Mouse (Mus musculus) cerebellum, postnatal 10 days (tissue): ENCODE measurements around the gene Ccdc92.

ENCODE experiments used
- DNase-seq, 2 experiments: peaks; one replicate each; pipeline ENCODE4 v3.0.0; 2021; ENCODE audit warnings: mixed read lengths in 2 of 2

The Ccdc92 gene

DNA sequence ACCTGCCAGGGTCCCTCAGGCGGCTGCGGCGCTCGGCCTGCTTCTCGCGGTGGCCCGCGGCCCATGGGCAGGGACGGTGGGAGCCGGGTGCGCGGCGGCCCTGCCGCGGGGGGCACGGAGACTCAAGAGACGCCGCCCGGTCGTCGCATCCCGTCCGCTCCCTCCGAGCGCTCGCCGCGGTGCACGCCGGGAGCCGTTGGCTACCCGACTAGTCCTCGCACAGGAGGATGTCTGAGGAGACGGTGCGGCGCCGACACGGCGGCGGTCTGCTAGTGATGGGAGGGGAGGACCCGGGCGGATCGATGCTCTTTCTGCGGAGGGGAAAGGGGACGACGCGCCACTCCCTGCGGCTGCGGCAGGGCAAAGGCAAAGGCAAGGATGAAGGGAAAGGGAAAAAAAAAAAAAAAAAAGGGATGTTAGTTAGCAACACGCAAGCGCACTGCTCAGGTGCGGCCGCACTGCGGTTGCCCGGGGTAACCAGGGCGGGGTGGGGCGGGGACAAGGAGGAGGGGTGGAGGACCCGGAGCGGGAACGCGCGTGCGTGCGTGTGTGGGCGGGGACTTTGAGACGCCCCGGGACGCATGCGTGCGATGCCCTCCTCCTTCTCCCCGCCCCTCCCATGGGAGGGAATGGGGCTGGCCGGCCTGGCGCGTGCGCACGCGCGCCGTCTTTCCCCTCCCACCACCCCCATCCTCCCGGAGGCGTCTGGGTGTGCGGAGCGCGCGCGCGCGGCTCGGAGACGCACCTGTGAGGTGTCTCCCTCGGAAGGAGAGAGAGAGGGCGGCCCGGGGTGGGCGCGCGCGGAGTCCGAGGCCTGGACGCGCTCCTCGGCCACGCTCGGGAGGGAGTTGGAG is at the start of gene Ccdc92, which contains the start of gene Zfp664:
TSS of gene Ccdc92 (minus strand) at position 412 of the 854 bp plus-strand sequence.
TSS of gene Zfp664 (plus strand) at position 679 of the 854 bp plus-strand sequence.
- peak; percentile 99 to 100 for DNase-seq

DNA sequence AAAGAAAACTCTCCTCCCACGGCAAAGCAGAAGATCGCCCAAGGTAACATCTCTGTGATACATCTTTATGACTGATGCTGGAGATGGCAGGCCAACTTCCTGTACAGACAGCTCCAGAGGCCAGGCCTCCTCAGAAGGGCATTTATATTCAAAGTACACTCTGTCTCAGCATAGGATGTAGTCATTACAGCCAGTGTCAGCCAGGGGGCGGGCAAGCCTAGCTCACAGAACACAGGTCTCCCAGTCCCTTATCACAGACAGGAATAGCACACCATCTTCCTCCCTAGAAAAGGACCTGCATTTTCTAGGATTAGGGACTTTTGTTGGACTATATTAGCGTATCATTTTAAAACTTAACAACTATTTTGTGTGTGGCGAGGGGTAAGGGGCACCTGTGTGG is 46.6 kb upstream of the Ccdc92 start:
- DNase-seq: peak; percentile 92

DNA sequence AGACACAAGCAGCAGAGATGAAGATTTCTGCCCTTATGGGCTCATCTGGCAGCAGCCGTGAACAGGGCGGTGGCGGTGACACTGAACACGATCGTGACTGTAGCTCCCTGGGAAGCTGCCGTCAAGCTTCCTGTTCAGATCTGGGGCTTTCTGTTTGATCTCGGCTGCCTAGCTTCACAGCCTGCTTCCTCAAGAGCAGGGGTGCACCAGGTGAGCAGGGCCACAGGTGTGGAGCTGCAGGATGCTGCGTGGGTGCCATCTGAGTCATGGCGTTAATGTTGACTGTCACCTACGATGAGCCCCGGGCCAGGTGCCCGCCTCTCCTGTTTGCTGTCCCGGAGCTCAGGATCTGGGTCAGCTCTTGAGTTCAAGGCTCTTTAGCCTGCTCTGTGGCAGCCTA is 44.7 kb upstream of the Ccdc92 start:
- no peak for DNase-seq

DNA sequence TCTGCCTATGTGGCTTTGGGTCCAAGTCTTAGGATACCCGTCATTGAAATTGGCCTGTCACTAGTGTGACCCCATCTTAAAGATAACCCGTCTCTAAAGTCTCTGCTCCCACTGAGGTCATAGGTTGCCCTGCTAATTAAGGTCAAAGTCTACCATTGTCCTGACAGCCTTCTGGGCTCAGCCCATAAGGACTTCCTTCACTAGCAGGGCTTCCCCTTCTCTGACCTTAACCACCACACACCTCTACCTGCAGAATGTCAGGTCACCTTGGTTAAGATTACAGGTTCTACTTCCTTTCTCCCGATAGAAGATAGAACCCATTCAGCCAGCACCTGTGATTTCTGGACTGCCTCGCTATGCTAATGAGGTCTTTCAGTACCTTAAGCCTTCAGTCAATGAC is 41.6 kb upstream of the Ccdc92 start:
- no peak for DNase-seq

DNA sequence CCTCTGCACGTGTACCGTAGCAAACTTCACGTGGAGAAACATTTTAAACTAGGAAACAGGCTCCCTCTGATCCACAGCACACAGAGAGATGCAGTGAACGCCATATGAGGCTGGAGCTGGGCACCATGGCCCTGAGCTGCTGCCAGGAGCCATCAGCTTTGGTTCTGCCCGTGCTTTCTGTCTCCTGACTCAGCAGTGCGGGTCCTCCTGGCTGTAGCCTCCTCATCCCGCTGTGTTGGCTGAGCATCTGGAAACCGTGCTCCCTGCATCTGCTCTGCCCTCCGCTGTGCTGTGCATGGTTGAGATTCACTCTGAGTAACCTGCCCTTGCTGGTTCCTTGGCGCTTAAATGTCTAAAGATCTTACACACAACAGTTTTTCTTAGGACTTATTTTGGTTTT is 40.0 kb upstream of the Ccdc92 start:
- peak; percentile 73 to 87 for DNase-seq

DNA sequence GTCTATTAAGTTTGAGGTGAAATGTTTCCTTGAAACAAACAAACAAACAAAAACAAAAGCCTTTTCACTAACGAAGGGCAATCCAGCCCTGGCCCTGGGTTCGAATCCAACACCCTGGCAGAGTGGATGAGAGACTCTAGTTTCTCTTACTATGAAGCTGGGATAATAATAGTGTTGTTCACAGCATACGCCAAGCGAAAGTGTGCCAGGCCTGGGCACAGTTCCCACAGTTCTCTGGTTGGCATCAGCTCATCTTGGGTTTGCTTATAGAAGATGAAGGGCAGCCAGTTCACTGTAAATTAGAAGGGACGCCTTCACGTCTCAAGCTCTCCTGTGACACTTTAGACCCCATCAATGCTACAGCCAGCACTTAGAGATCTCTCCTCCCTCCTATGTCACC is 39.5 kb upstream of the Ccdc92 start:
- peak; percentile 87 to 92 for DNase-seq

DNA sequence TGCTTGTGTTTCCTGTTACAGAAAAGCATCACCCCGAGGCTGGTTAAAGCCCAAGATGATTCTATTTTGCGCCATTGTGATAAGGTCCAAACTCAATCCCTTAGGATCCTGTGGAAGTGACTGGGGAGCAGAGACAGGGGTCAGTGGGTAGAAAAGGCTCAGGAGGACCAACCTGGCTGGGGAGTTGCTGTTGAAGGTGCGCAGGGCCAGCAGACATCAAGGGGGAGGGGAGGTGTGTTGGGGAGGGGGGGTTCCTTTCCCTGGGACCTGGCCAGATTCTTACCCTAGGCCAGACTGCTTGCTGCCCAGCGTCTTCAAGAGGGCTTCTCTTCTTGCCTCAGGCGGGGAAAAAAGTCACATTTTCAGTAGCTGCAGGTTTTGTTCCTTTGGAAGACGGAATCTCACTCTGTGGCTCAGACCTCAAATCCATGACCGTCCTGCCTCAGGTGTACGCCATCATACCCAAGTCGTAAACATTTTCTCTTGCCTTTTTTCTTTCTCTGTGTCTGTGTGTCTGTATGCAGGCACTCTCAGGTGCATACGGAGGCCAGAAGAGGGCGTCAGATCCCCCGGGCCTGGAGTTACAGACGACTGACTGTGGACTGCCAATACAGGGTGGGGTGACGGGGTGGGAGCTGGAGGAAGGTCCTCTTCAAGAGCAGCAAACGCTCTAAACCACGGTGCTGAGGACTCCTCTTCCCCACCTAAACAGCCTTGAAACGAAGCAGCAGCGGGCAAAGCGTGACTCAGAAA is 38.7 kb upstream of the Ccdc92 start:
- no peak for DNase-seq

DNA sequence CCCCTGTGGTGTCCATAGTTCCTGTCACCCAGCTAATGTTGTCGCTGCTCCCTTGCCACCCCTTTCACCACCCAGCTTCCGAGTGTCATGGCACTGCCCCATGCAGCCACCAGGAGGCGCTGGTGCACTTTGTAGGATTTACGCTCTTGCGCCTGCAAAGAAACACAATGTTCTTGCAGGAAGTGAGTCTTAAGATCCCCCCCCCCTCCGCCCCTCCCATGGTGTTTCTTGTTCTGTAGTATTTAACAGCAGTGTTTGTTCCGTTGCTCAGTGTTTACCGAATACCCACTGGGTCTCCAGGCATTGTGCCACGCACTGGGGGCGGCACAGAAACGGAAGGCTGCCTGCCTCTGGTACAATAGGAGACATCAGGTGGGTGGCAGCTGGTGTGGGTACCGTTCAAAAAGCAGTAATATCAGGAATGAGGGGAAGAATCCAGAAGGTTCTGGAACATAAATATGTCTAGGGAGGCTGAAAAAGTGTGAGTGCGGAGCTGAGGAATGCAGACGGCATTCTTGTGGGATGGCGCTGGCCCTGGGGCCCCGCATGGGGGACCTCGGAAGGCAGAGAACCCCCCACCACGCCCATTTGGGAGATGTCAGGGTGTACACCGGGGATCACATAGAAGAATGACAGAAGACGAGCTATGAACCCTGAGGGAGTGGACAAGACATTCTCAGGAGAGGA is 37.9 kb upstream of the Ccdc92 start:
- peak; percentile 91 to 94 for DNase-seq

DNA sequence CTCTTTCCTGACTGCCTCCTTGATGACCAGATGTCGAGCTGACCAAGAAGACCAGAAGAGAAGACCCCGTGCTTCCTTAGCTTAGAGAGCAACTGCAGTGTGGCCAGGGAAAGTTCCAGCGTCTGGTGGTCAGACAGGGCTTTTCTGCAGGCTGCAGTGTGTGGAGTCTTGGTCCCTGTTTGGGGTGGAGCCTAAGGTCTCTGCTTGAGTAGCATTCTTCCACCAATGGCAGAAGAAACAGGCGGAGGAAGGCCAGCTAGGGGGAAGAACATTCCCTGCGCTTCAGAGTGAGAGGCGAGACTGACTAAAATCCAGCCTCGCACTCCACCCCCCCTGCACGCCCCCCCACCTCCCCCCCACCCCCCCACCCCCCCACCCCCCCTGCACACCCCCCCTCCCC is 33.9 kb upstream of the Ccdc92 start:
- no peak for DNase-seq

DNA sequence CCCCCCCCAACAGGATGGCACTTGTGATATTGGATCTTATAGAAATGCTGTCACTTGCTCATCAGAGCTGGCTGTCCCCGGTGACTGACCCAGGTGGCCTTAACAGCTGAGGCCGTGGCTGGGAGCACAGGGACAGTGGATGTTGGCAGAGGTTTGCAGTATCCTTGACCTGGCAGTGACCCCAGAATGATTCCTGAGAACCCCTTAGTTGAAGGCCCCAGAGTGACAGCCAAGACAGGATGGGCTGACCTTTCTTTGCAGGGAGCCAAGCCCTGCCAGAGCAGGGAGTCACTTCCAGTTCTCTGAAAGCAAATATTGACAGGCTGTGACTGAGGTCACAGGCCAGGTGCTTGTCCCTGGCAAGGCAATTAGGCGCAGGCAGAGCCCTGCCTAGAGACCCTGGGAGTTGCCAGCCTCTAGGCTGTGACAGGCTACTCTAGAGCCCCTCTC is 29.7 kb upstream of the Ccdc92 start:
- DNase-seq: no peak

DNA sequence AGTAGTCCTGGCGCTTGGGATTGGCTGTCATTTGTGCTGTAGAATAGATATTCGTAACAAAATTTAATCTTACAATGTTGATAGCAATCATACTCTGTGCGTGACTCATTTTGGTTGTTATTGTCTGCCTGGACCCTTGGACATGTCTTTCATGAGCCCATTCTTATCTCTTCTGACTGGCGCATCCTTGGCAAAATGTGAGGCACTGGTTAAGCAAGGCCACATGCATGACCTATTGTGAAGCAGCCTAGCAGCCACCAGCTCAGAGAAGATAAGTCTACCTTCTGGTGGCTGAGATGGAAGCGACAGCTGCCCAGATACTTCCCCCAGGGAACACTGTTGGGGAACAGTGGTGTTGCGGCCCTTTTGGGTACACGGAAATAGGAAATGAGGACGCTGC is 26.4 kb upstream of the Ccdc92 start:
- no peak for DNase-seq

DNA sequence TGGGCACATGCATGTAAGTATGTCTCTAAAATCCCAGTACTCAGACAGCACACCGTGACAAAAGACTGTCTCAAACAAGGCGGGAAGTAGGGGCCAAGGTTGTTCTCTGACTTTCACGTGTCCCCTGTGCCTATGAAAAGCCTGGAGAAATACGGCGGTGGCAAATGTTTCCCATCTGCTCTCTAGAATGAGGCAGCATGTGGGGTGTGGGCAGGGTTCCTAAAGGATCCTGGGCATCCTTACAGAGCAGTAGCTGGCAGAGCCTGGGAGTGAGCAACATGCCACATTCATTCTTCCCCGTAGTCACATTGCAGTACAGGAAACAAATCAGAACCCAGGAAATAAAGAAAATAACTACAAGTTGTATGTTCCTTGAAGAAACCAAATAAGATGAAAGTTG is 21.7 kb upstream of the Ccdc92 start:
- DNase-seq: peak; percentile 85 to 87

DNA sequence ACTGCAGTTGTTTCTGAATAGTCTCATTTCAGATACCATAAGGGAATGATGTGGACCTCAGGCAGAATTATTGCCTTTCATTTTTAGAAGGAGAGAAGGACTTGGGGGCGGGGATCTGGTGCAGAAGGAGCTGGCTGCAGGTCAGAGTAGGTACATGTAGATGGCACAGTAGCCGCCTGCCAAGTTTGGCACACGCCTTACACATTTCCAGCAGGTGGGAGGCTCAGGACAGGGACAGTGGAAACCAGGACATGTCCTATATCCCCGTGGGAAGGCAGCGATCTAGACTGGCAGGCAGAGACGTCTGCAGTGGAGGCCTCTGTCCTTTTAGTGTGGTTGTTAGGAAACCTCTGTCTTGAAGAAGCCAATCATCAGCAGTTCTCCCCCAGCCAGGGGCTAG is 17.6 kb upstream of the Ccdc92 start:
- peak in 1 of 2 experiments; percentile 34 for DNase-seq

DNA sequence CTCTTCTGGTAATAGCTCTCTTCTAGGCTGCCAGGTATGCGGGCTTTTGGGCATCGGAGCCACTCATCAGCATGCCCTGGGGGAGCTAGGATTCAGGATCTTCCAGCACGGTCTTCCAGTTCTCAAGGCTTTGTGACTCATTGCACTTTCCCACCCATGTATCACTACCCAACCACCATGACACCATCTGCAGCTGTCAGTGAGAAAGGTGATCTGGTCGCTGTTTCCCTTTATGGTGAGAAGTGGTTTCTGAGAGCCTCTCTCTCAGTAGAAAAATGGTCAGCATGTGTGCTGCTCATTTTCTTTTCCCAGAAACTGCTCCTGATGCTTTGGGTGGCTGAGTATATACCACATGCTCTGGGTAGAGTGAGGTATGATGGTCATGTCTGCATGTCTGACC is 17.0 kb upstream of the Ccdc92 start:
- DNase-seq: no peak

DNA sequence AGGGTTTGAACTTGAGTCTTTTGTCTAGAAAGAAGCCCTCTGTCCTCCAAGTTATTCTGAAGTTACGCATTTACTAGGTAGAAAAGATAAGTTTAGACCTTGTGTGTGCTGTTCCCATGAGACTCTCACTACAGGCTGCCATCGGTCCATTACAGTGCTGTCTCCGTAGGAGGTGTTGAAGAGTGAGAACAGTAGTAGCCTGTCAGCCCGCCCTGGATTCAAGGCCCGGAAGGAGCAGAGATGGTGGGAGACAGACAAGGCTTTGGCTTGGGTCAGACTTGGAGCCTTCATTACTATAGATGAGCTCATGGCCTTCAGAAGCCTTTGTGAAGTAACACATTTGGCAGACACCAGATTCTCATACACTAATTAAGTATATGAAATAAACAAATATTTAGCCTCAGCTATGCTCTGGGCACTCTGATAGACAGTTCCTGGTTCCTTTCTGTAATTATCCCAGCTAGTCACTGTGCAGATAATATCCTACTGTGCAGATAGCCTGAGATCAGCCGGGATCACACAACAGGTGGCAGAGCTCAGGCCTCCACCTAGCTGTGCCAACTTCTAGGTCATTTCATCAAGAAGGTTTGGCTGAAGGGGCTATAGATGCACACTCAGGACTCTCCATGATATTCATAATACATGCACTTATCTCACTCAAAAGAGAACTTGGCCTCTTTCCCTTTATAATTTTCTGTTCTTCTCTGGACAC is 11.8 kb upstream of the Ccdc92 start:
- no peak for DNase-seq

DNA sequence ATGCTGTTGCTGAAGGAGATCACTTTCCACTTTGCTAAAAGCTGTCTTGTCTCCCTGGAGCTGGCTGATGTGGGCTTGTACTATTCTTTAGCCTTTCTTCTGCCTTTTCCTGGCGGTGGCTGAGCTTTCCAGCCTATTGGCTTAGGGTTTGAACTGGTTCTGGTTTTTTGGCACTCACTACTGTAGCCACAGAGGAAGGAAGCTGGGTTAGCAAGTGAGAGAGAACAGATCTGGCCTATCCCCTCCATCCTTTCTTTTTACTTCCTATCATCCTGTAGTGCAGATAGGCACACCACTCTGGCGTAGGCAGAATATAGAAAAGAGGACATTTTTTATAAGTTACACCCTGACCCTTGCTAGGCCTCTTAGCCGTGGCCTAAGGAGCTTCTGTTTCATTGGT is 10.9 kb upstream of the Ccdc92 start:
- DNase-seq: no peak

DNA sequence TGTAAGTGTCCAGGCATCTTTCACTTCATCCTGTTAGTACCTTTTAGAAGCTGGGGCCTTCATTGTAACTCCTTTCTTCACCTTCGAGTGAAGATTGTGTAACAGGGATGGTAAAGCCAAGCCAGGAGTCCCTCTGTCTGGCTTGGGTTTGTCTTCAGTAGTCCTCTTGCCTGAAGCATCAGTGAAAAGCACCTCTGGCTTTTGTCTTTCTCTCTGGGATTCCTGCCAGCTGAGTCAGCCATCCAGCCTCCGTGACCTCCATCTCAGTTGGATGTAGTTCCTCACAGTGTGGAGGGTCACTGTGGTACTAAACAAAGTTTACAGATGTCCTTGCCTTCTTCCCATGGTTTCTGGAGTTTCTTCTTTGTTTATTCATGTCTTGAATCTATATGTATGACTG is 9.8 kb upstream of the Ccdc92 start:
- no peak for DNase-seq

DNA sequence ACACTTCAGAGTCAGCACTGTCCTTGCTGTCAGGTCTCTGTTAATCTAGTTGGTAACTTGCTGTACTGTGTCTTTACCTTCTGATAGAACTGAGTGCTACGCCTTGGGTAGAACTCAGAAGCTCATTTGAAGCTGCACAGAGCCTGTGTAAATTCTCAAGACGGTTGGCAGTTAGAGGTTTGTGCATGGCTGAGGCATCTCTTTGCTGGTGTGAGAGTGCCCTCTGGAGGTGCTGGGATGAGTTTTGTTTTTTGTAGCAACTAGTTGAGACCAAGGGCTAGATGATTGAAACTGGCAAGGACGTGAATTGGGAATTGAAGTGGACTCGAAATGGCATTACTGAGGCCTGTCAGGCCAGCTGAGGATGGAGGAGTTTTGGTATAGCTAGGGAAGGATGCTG is 6.8 kb upstream of the Ccdc92 start:
- DNase-seq: peak; percentile 87 to 88

DNA sequence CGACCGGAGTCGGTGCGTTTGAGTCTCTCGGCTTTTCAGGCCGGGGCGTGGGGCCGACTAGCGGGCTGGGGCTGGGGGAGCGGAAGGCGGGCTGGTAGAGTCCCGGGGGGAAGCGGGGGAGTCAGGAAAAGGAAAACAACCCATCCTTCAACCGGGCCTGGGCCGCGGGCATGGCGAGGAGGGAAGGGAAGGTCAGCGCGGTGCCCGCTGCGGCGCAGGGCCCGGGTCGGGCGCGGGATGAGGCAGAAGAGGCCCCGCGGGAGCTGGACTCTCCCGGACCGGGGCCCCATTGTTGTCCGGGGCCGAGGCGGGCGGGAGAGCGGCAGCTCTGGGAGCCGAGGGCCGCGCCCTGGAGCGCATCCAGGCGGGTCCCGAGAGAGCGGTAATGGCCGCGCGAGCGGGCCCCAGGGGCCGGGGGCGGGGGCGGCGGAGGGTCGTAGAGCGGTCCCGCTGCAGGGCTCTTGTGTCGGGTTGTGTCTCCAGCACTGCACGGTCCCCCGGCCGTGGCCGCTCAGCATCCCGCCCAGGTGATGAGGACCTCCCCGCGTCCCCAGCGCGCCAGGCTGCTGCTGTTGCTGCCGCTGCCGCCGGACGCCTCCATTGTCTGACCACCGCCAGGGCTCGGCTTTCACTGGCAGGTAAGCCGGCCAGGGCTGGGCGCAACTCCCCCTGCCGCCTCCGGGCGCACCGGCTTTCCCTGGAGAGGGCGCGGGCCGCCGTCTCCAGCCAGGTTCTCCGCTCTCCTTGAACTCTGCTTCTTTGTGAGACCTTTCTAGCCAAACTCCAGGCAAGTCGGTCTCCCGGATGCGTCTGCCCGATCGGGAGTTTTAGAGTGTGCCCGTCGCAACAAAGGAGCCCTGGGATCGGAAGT is 882 bp upstream of the Ccdc92 start:
- peak; percentile 76 to 80 for DNase-seq

DNA sequence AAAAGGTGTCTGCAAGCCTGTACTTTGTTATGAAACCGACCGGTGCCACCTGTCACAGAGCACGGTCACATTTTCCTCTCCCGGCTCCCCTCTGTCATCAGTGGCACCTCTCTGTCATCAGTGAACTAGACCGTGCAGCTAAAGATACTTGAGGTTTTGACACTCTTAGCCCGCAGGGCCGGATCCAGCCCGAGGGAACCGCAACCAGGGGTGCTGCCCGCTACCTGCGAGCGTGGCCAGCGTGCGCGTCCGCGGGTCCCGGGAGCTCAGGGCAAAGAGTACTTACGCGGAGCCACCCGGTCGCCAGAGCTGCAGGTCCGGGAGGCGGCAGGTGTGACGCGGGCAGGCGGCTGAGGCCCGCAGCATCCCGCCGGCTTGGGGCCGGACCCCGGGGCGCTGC is 761 bp downstream of the Ccdc92 start:
- DNase-seq: peak; percentile 62 to 66

DNA sequence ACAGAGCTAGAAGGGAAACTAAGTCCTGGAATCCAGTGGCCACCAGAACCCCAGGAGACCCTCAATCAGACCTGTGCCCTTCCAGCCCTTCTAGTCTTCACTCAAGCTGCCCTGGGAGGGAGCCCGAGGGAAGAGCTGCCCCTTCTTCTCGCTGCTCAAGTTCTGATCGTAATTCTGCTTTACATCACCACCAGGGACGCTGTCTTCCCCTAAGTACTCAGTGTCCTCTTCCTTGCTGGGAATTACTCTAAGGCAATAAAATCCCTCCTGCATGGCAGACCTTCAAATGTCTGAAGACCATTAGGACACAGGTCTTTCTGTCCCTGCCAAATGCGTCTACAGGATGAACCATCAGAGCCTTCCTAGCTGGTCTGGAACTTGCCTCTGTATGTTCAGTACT is 2.2 kb downstream of the Ccdc92 start:
- peak; percentile 50 to 63 for DNase-seq

DNA sequence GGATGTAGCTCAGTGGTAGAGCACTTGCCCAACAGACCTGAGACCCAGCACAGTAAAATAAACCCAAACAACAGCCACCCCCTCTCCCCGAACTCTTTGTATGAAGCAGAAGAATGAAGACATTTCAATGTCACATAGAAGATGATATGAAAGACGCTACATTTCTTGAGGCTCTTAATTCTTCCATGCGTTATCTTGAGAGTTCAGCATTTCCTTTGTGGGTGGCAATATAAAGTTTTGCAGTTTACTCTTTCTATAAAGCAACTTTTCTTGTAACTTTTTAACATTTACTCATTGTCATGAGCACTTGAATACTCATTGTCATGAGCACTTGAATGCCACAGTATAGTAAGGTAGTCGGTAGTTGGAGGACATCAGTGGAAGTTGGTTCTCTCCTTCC is 8.0 kb downstream of the Ccdc92 start:
- DNase-seq: no peak
